Mouse (Mus musculus) layer of hippocampus, adult 18-20 months (tissue): ENCODE measurements around the gene Hist1h2ad. TPM values are rescaled to one million over a fixed set of nuclear protein-coding genes. Genes with fewer than 3 reads are reported as not detected.
"Not testable (repeated sequence)": the region's sequence is repeated elsewhere in the genome, so short reads cannot be mapped to it uniquely, and the experiment has no call there.

ENCODE experiments used
- DNase-seq, 2 experiments: peaks; one replicate each; pipeline ENCODE4 v3.0.0; 2022; ENCODE audit warnings: low spot score in 2 of 2
- total RNA-seq, 2 experiments: library from RNA; stranded (reverse); gene quantifications; 2 replicates each; pipeline ENCODE4 v1.2.3; 2021

Gene Hist1h2ad
- total RNA-seq, 2 experiments from 2014 or later = 3.8 to 7.1 TPM

DNA sequence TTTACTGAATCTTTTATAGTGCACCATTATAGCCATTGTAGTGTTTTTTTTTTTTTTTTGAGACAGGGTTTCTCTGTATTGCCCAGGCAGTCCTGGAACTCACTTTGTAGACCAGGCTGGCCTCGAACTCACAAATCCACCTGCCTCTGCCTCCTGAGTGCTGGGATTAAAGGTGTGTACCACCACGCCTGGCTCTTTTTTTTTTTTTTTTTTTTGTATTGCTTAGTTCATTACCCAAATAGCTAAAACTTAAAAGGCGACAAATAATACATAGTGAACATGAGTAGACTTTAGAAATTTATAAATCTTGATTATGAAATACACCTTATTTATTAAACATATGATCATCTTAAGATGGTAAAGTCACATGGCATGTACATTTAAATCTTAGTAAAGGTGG lies 32.7 kb upstream of the Hist1h2ad start:
- no peak for DNase-seq

DNA sequence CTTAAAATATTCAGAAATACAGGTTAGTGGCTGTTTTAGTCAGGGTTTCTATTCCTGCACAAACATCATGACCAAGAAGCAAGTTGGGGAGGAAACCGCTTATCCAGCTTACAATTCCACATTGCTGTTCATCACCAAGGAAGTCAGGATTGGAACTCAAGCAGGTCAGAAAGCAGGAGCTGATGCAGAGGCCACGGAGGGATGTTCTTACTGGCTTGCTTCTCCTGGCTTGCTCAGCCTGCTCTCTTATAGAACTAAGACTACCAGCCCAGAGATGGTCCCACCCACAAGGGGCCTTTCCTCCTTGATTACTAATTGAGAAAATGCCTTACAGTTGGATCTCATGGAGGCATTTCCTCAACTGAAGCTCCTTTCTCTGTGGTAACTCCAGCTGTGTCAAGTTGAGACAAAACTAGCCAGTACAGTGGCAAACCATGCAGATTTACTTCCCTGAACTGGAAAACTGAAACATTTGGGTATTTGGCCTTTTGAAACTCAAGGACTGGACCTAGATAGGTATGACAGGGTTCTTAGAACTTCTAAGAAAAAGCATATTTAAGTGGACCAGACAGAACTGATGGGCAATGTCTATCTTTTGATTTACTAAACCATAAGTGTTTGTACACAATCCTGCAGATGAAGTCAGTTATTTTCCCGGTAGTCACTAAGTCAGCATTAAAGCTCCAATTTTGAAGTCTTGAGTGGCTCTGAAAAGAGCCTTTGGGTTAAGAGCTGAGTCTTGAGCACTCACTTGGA lies 31.8 kb upstream of the Hist1h2ad start:
- DNase-seq = not testable (repeated sequence)

DNA sequence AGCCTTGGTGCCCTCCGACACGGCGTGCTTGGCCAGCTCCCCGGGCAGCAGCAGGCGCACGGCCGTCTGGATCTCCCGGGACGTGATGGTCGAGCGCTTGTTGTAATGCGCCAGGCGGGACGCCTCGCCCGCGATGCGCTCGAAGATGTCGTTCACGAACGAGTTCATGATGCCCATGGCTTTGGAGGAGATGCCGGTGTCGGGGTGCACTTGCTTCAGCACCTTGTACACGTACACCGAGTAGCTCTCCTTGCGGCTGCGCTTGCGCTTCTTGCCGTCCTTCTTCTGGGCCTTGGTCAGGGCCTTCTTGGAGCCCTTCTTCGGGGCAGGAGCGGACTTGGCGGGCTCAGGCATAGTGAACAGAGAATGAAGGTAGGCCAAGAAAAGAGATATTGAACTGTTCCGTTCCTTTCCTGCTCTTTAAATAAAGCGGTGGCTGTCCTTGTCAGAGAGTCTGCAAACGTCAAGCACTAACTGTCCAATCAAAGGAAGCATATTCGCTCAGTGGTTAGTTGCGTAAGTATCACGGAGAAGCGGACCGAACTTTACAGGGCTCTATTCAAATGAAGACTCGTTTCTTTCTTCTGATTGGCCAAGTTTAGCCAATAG lies 31.1 kb upstream of the Hist1h2ad start, which contains the start of gene Hist1h2bh:
TSS of gene Hist1h2bh (minus strand) at position 394 of the 609 bp plus-strand sequence.
- DNase-seq = peak; percentile 56 to 86

DNA sequence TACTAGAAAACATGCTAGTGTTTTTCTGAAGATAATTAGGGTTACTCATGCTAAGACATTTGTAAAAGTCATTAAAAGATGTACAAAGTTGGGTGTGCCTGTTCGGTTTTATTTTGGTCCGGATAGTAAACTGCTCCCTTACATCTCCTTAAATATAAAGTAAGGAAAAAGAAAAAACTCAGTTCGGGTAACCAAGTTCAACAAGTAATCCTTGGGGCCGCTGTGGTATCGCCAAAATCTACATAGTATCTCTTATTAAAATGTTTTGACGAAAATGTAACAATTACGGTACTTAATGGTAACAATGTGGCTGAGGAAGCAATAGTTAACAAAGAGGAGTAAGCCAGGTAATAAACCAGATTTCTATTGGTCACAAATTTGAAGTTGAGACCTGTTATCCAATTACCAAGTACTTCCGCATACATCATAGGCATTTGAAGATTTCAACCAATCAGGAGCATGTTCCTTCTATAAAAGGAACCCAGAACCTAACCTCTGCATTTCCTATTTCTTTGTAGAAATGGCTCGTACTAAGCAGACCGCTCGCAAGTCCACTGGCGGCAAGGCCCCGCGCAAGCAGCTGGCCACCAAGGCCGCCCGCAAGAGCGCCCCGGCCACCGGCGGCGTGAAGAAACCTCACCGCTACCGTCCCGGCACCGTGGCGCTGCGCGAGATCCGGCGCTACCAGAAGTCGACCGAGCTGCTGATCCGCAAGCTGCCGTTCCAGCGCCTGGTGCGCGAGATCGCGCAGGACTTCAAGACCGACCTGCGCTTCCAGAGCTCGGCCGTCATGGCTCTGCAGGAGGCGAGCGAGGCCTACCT lies 30.0 kb upstream of the Hist1h2ad start, which contains the start of gene Hist1h3f:
TSS of gene Hist1h3f (plus strand) at position 88 of the 822 bp plus-strand sequence.
- DNase-seq = peak; percentile 69 to 91

DNA sequence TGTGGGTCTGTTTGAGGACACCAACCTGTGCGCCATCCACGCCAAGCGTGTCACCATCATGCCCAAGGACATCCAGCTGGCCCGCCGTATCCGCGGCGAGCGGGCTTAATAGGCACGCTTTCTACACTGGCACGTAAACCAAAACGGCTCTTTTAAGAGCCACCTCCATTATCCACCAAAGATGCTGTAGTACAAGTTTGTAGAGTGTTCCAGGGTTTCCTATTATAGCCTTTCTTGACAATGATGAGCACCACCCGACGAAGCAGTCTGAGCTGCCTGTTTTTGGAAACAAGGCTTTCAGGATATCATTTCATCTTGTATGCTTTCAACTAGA lies 29.4 kb upstream of the Hist1h2ad start:
- not testable (repeated sequence) for DNase-seq

DNA sequence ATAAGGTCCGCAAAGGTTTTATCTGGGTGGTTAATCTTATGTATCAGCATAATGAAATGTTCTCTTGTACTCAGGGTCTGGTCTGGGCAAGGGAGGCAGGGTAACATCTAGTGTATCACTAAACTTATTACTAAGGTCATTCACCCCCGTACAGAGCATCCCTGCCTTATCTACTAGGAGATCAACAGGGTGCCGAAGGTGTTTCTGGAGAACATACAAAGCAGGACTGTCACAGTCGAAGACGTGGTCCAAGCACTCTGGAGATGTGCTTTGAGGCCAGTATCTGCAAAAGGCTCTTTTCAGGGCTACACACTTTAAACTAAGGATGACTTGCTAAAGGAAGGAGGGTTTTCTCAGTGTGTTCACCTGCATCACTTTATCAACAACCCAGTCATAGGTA lies 27.5 kb upstream of the Hist1h2ad start:
- no peak for DNase-seq

DNA sequence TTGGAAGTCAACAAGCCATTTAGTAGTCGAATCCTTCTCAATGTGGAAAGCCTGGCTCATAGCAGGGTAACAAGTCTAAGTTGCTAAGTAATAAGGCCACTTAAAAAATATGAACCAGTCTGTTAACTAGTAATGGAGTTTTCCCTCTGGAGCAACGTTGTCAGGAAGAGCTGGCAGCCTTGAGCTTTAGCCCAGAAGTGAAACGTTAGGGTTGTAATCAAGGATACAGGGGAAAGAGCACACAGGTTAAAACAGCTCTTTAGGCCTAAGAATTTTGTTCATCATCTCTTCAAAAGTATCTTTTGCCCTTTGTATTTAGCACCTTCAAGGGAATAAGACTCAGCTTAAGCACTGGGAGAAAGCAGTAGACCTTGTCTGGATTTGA lies 23.4 kb upstream of the Hist1h2ad start:
- no peak for DNase-seq

DNA sequence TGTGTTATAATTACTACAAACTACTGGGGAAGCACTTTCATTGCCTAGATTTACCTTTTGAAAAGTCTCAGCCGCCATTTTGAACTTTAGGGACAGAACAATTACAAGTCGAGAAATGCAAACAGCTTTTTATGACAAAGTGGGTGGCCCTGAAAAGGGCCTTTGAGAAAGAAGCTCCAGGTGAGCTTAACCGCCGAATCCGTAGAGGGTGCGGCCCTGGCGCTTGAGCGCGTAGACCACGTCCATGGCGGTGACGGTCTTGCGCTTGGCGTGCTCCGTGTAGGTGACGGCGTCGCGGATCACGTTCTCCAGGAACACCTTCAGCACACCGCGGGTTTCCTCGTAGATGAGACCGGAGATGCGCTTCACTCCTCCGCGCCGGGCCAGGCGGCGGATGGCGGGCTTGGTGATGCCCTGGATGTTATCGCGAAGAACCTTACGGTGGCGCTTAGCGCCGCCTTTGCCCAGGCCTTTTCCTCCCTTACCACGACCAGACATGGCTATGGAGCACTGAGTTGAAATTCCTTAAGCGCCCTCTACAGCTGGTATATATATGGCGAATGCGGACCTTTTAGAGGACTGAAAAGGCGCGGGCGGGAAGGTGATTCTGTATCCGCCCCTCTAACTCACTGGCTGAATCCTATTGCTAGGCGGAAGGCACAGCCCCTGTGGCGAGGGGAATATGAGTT lies 22.9 kb upstream of the Hist1h2ad start, which contains the start of gene Hist1h4f:
TSS of gene Hist1h4f (minus strand) at position 503 of the 689 bp plus-strand sequence.
- peak; percentile 90 to 95 for DNase-seq

DNA sequence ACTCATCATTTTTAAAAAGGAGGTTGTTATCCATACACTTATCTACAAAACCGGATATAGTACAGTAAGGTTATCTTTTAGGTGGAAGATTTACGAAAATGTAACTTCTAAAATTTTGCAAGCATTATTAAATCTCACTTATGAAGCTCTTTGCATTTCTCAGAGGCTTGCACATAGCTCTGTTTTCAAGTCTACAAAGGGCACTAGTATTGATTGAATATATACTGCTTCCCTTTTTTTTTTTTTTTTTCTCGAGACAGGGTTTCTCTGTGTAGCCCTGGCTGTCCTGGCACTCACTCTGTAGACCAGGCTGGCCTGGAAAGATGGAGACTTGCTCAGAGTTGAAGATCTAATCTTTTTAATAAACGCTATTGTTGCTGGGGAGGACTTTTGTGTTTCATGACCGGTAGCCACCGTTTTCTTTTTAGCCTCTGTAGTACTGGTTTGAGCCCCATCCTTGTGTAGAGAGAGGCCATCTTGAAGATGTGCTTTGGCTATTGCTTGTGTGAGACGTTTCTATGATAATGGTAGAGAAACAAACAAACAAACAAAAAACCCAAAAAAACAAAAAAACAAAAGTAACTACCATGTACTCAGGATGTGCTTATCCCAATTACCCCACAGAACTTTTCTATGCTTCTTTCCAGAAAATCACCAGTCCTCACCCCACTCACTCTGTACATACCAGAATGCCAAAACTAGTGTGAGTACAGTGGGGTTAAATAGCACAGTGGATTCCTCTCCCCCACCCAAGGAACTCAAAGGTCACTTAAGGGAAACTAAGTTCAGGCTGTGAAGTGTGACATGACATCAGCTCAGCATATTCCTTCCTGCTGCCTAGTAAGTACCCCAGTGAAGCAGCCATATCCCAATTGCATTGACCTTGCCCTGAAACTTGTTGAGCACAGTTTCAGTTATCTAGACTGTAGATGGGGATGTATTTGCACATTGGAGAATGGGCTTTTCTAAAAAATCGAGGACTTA lies 22.0 kb upstream of the Hist1h2ad start:
- no peak for DNase-seq

DNA sequence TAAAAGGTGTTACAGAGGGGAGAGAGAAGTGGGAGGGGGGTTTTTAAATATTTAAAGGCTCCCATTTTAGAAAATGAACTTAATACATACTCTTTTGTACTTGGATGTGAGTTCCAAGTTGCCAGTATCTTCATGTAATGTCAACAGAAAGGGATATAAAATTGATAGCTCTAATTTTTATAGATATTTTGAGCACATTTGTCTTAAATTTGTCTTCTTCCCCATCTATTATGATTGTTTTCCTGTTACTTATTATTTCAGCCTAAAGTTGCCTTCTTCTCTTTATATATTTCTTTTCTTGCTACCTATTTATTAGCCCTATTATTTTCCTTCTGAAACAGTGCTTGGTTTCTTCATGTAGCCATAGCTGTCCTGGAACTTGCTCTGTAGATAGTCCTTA lies 21.2 kb upstream of the Hist1h2ad start, which contains the start of gene Hist1h1d:
TSS of gene Hist1h1d (plus strand) at position 301 of the 400 bp plus-strand sequence.
- no peak for DNase-seq

DNA sequence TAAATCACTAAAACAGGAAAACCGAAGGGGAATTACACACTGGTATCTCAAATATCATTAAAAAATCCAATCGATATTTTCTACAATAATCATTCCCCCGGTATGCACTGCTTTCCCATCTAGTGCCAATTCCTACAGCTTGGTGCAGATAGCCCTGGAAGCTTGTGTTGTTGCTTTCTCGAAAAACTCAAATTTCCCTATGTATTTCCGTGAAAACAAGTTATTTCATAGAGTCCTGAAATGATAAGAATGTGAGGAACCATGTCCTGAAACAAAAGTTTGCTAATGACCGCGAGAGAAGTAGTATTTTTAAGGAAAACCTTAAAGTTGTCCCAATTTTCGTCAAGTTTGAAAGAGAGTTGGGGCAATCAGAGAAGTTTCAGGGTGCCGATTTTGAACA lies 19.8 kb upstream of the Hist1h2ad start:
- DNase-seq = no peak

DNA sequence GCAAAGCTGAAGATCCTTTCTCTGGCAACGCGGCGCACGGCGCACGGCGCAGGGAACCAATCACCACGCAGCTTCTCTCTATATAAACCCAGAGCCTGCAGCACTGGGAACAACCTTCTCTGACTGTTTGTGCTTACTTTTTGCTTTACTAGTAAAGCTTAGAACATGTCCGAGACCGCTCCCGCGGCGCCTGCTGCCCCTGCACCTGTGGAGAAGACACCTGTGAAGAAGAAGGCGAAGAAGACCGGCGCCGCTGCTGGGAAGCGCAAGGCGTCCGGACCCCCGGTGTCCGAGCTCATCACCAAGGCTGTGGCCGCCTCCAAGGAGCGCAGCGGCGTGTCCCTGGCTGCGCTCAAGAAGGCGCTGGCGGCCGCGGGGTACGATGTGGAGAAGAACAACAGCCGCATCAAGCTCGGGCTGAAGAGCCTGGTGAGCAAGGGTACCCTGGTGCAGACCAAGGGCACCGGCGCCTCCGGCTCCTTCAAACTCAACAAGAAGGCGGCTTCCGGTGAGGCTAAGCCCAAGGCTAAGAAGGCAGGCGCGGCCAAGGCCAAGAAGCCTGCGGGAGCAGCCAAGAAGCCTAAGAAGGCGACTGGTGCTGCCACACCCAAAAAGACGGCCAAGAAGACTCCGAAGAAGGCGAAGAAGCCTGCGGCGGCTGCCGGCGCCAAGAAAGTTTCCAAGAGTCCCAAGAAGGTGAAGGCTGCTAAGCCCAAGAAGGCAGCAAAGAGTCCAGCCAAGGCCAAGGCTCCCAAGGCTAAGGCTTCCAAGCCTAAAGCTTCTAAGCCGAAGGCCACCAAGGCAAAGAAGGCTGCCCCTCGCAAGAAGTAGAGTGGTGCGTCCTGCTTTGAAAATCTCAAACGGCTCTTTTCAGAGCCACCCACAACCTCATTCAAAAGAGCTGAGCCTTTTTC lies 19.0 kb upstream of the Hist1h2ad start:
- peak; percentile 73 to 90 for DNase-seq

DNA sequence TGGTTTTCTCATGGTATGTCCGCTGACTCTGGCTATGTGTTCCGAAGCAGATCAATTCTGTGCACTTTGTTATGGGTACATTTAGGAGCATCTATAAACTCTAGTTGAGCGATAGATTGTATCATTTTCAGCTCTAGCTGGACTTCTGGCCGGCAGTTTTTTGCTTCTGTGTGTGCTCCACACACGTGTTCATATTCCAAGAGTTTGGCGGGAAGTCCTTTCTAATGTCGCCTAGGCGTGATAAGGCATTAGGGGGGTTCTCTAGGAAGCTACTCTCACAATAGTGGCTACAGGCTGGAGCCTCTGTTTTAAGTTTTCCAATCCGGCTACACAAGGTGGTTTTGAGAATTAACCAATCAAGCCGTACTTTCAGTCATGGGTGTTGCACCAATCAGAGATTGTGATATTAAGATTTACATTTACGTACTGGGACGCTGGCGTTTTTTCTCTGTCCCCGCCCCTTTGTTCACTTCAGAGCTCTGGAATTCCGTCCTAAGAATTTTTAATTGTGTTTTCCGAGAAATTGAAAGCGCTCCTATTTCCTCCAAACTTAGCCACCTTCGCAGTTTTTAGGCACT lies 18.3 kb upstream of the Hist1h2ad start:
- DNase-seq = peak; percentile 73 to 90

DNA sequence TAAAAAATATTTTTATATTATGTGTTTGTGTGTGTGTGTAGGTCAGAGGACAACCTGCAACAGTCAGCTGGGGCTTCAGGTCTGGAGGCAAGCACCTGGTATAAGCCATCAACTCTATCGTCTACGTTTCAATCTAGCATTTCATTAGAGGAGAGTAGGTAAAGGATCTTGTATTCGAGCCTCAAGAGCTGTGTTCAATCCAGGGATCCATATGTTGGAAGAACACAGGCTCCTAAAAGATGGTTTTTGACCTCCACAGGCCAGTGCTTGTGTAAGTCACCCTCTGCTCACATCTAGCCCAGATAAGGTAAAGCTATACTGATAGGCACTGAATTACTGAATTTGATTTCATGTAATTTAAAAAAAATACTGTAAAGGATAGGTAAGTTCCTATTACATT lies 17.3 kb upstream of the Hist1h2ad start:
- no peak for DNase-seq

DNA sequence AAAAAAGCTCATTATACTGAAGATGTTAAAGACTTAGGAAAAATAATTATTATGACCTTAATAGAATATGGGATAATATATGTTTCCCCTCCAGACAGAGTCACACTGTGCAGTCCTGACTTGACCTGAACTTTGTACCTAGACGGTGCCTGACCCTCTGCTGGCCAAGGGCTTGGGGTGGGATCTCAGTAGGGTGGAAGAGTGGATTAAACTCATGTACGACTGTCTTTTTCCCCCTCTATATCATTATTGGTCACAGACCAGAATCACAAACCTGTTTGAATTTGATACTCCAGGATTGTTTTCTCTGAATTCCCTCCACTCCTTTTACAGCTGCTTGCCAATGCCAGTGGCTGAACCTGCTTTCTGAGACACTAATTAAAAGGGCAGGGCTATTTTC lies 13.5 kb upstream of the Hist1h2ad start:
- DNase-seq = not testable (repeated sequence)

DNA sequence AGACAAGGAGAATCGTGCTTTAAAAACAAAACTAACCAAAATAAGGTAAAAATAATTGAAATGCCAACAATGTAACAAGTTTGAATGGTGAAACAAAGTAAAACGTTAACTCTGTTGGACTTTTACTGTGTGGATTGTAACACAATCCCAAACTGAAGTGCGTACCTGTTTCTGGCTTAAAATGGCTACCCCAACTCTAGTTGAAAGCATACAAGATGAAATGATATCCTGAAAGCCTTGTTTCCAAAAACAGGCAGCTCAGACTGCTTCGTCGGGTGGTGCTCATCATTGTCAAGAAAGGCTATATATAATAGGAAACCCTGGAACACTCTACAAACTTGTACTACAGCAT lies 12.7 kb upstream of the Hist1h2ad start:
- DNase-seq = not testable (repeated sequence)

DNA sequence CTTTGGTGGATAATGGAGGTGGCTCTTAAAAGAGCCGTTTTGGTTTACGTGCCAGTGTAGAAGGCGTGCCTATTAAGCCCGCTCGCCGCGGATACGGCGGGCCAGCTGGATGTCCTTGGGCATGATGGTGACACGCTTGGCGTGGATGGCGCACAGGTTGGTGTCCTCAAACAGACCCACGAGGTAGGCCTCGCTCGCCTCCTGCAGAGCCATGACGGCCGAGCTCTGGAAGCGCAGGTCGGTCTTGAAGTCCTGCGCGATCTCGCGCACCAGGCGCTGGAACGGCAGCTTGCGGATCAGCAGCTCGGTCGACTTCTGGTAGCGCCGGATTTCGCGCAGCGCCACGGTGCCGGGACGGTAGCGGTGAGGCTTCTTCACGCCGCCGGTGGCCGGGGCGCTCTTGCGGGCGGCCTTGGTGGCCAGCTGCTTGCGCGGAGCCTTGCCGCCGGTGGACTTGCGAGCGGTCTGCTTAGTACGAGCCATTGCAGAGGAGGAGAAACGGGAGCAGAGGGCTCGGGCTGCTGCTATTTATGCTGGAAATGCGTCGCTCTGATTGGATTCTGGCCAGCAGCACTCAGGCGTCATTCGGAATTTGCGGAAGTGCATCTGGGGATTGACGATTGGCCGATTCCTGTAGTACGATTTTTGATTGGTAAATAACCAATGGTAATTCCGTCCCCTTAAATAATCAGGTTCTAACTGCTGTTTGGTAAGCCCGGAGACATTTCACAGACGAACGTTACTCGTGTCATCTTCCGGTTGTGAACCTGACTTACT lies 12.1 kb upstream of the Hist1h2ad start, which contains the start of gene Hist1h3e:
TSS of gene Hist1h3e (minus strand) at position 487 of the 777 bp plus-strand sequence.
- DNase-seq = peak; percentile 92 to 97
